Mouse (Mus musculus): ENCODE results near the gene Mesp2. TPM values are rescaled to one million over a fixed set of nuclear protein-coding genes. Genes with fewer than 3 reads are reported as not detected.

Mesp2 gene
- total RNA-seq, 2 experiments from 2014 or later: 0.12 TPM; not detected in 1

Other genes with a start within 250 kb of the Mesp2 start
- not detected for gene Rhcg, start 193.1 kb upstream of the Mesp2 start, total RNA-seq (2021)
- gene Ticrr, start 150.5 kb upstream of the Mesp2 start, total RNA-seq (2021): under 1 TPM; 0.10 TPM
- 1 to 10 TPM in 1 of 2 experiments, under 1 TPM in 1; 0.82 to 1.1 TPM for gene Kif7, start 95.0 kb upstream of the Mesp2 start, total RNA-seq (2021)
- 10 to 100 TPM in 1 of 2 experiments, 1 to 10 TPM in 1; 9.4 to 52.1 TPM for gene Plin1, start 77.8 kb upstream of the Mesp2 start, total RNA-seq (2021)
- gene Pex11a, start 67.6 kb upstream of the Mesp2 start, total RNA-seq (2021): 10 to 100 TPM; 18.0 to 21.4 TPM
- gene Wdr93, start 67.6 kb upstream of the Mesp2 start, total RNA-seq (2021): under 1 TPM; 0.22 to 0.41 TPM
- not detected for gene Mesp1, start 16.9 kb upstream of the Mesp2 start, total RNA-seq (2021)
- gene Anpep, start 50.3 kb downstream of the Mesp2 start, total RNA-seq (2021): 10 to 100 TPM; 10.5 to 13.0 TPM
- gene Ap3s2, start 109.9 kb downstream of the Mesp2 start, total RNA-seq (2021): 10 to 100 TPM; 24.7 to 25.7 TPM
- gene Arpin, start 124.6 kb downstream of the Mesp2 start, total RNA-seq (2021): 10 to 100 TPM in 1 of 2 experiments, 1 to 10 TPM in 1; 9.7 to 10.6 TPM
- 10 to 100 TPM; 21.6 to 22.4 TPM for gene Zfp710, start 214.1 kb downstream of the Mesp2 start, total RNA-seq (2021)